8 mouse cellular contexts compared by ENCODE assay signal in the genomic region with DNA sequence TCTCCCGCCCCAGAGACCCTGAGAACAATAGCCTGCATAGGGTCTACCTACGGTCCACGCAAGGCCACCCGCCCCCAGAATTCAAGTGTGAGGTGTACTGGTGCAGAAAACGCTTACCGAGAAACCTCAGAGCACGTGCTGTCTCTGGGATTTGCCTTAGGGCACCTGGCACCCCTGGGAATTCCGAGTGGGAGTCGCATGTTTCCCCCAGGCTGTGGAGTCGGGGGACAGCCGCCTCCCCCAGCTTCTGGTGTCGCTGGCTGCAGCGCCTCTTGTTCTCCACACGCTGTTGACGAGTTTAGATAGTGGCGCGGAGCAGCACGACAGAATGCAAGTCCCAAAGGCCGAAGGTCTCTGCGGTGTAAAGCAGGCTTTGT. TPM values are rescaled to one million over a fixed set of nuclear protein-coding genes. Genes with fewer than 3 reads are reported as not detected.
DNase-seq lines count a peak whose midpoint lies in the region; ATAC-seq and TF ChIP-seq lines count a peak whose summit lies in the region.

No protein-coding gene starts in this region.

- H3K9ac ChIP-seq in ES-E14 (ENCODE audit: insufficient read depth, low read depth, low read length, poor library complexity, severe bottlenecking): peak overlapping the region; percentile 37; the same call in 1 of the 2 replicates
- H3K9ac ChIP-seq in embryonic facial prominence, embryonic 12.5 days: peak overlapping the region; percentile 32
- H3K9ac ChIP-seq in hindbrain, embryonic 15.5 days: peak overlapping the region; percentile 80

- H3K4me2 ChIP-seq in embryonic facial prominence, embryonic 12.5 days (replicated peaks): peak overlapping the region; percentile 91
- peak overlapping the region; percentile 82 for H3K4me2 ChIP-seq in hindbrain, embryonic 15.5 days

- no peak for TF ChIP-seq CTCF in testis, adult 2 months (IDR thresholded peaks at IDR 0.05; ENCODE audit: control insufficient read depth, insufficient read depth, insufficient replicate concordance, low read depth, low read length)

- no peak overlapping the region for H3K27ac ChIP-seq in ES-E14 (ENCODE audit: insufficient read depth, low read depth, low read length, poor library complexity, severe bottlenecking)
- H3K27ac ChIP-seq in embryonic facial prominence, embryonic 12.5 days: peak overlapping the region; percentile 36; the same call in 1 of the 2 replicates
- peak overlapping the region; percentile 96 for H3K27ac ChIP-seq in hindbrain, embryonic 15.5 days (replicated peaks)
- no peak overlapping the region for H3K27ac ChIP-seq in testis, adult 2 months (ENCODE audit: control insufficient read depth, insufficient read depth, low read depth, low read length)

- in situ Hi-C loops in ES-E14 (cut with MboI; ENCODE audit: low sequenced_read_pairs in 2 of 2, unreplicated experiment in 2 of 2): no loop called here

- H3K9me3 ChIP-seq in ES-E14 (ENCODE audit: control insufficient read depth, insufficient read depth, low read depth, low read length): no peaks in the 10 kb centered on the region
- no peaks in the 10 kb centered on the region for H3K9me3 ChIP-seq in embryonic facial prominence, embryonic 12.5 days
- no peaks in the 10 kb centered on the region for H3K9me3 ChIP-seq in hindbrain, embryonic 15.5 days

- peaks cover 2% of the 10 kb centered on the region; the same call in 1 of the 2 replicates for H3K36me3 ChIP-seq in ES-E14 (ENCODE audit: control insufficient read depth, insufficient read depth, low read length, poor library complexity, severe bottlenecking)
- no peaks in the 10 kb centered on the region for H3K36me3 ChIP-seq in embryonic facial prominence, embryonic 12.5 days
- H3K36me3 ChIP-seq in hindbrain, embryonic 15.5 days: peaks cover 6% of the 10 kb centered on the region; the same call in 1 of the 2 replicates
- H3K36me3 ChIP-seq in testis, adult 2 months (ENCODE audit: control insufficient read depth, insufficient read depth, low read length): no peaks in the 10 kb centered on the region

- peaks cover 2 to 7% of the 10 kb centered on the region in 2 experiments; a peak in 1 of 4 replicates for H3K4me1 ChIP-seq in ES-E14 (ENCODE audit: control insufficient read depth in 2 of 2, insufficient read depth in 2 of 2, low read length in 2 of 2, poor library complexity in 1 of 2)
- H3K4me1 ChIP-seq in embryonic facial prominence, embryonic 12.5 days: peaks cover 17% of the 10 kb centered on the region
- peaks cover 44% of the 10 kb centered on the region for H3K4me1 ChIP-seq in hindbrain, embryonic 15.5 days (replicated peaks)
- peaks cover 25% of the 10 kb centered on the region for H3K4me1 ChIP-seq in testis, adult 2 months (ENCODE audit: control insufficient read depth, insufficient read depth, low read length)

- peak; percentile 80 for DNase-seq in heart, adult 11 months
- DNase-seq in heart, postnatal 25 days (ENCODE audit: low spot score): no peak
- no peak for DNase-seq in ES-E14 (ENCODE audit: low read depth, low spot score)
- DNase-seq in lung, postnatal 10 days: peak; percentile 3
- DNase-seq in urinary bladder, postnatal 36 days (ENCODE audit: low spot score in 2 of 2): no peak

- intact Hi-C loops in heart, postnatal 25 days (cut with DNase I): loop anchor here (5.0 kb wide), 1 partner anchor 289 kb away; no protein-coding TSS in a partner anchor

- ATAC-seq in embryonic facial prominence, embryonic 12.5 days (ENCODE audit: insufficient number of reproducible peaks, insufficient read depth, low FRiP score, low TSS enrichment): no peak
- peak; percentile 17; the same call in 1 of the 2 replicates for ATAC-seq in hindbrain, embryonic 15.5 days (ENCODE audit: low FRiP score, low read depth)

- H3K27me3 ChIP-seq in embryonic facial prominence, embryonic 12.5 days: peaks cover 56% of the 10 kb centered on the region
- H3K27me3 ChIP-seq in hindbrain, embryonic 15.5 days: no peaks in the 10 kb centered on the region
- H3K27me3 ChIP-seq in testis, adult 2 months (ENCODE audit: control insufficient read depth, insufficient read depth, low read length): peaks cover 7% of the 10 kb centered on the region

- H3K4me3 ChIP-seq in ES-E14 (ENCODE audit: insufficient read depth in 1 of 2, low read depth in 1 of 2, low read length in 2 of 2, poor library complexity in 1 of 2, severe bottlenecking in 1 of 2): peak overlapping the region; percentile 67 to 88
- peak overlapping the region; percentile 49 for H3K4me3 ChIP-seq in embryonic facial prominence, embryonic 12.5 days
- H3K4me3 ChIP-seq in hindbrain, embryonic 15.5 days: peak overlapping the region; percentile 85
- H3K4me3 ChIP-seq in testis, adult 2 months (ENCODE audit: control insufficient read depth, low read depth, low read length): peak overlapping the region; percentile 86

- peak; percentile 39; the same call in 1 of the 2 replicates for TF ChIP-seq POLR2A in testis, adult 2 months (IDR thresholded peaks at IDR 0.05; ENCODE audit: control insufficient read depth, low read depth, low read length)

- 0% methylated on average over 20 of the region's 20 CpGs for WGBS in embryonic facial prominence, embryonic 12.5 days
- WGBS in hindbrain, embryonic 15.5 days: under 1% methylated on average over 20 of the region's 20 CpGs

TF ChIP-seq in ES-E14, 5 proteins besides CTCF, POLR2A, EP300 and RAD21:
- TF ChIP-seq HCFC1 (IDR thresholded peaks at IDR 0.05; ENCODE audit: borderline replicate concordance, insufficient read depth, low read length) (no peak), ZC3H11A (IDR thresholded peaks at IDR 0.05; ENCODE audit: borderline replicate concordance, low read depth, low read length) (no peak), ZNF384 (IDR thresholded peaks at IDR 0.05; ENCODE audit: low read depth, low read length) (no peak), MAFK (IDR thresholded peaks at IDR 0.05; ENCODE audit: insufficient read depth, low read depth, low read length) (no peak), CHD2 (IDR thresholded peaks at IDR 0.05; ENCODE audit: low read depth, low read length) (no peak)

RNA-seq across cellular contexts. Expression of a gene that starts 1.9 kb away (rescaled TPM):
- total RNA-seq in heart, postnatal 25 days (2021): under 1 TPM; 0.29 to 0.45 TPM
- 5.3 and 12.4 TPM in 2 replicates for total RNA-seq in ES-E14 (2012; rRNA removed)
- polyA plus RNA-seq in embryonic facial prominence, embryonic 12.5 days (2016; fragmentation: Nextera tagmentation; extraction: Ambion mirVana): 16.3 and 18.2 TPM in 2 replicates
- 208 and 265 TPM in 2 replicates for polyA plus RNA-seq in hindbrain, embryonic 15.5 days (2015; fragmentation: Nextera tagmentation; extraction: Ambion mirVana)
- polyA plus RNA-seq in testis, adult 2 months (2012; rRNA removed): 73.0 and 78.9 TPM in 2 replicates

RNA-seq across cellular contexts. Expression of a gene that starts 46.7 kb away (rescaled TPM):
- total RNA-seq in heart, postnatal 25 days (2021): 10 to 100 TPM; 42.0 to 43.0 TPM
- 102 and 146 TPM in 2 replicates for total RNA-seq in ES-E14 (2012; rRNA removed)
- 349 and 350 TPM in 2 replicates for polyA plus RNA-seq in embryonic facial prominence, embryonic 12.5 days (2016; fragmentation: Nextera tagmentation; extraction: Ambion mirVana)
- 52.3 and 66.5 TPM in 2 replicates for polyA plus RNA-seq in hindbrain, embryonic 15.5 days (2015; fragmentation: Nextera tagmentation; extraction: Ambion mirVana)
- 5.8 and 6.3 TPM in 2 replicates for polyA plus RNA-seq in testis, adult 2 months (2012; rRNA removed)

Comparison
In these comparisons a context has a peak if more than half of its experiments do, and no peak if none do; other contexts are left out.
1. DNase-seq: peak in heart, adult 11 months (single experiment) and lung, postnatal 10 days (single experiment); none in heart, postnatal 25 days (single experiment), ES-E14 (single experiment) and urinary bladder, postnatal 36 days (0 of 2).
2. H3K27ac ChIP-seq: peak in embryonic facial prominence, embryonic 12.5 days (single experiment) and hindbrain, embryonic 15.5 days (single experiment); none in ES-E14 (single experiment) and testis, adult 2 months (single experiment).
3. Peak in every context shown above with its lines, with median percentiles within 50 percentile points of each other: H3K4me3 ChIP-seq and H3K9ac ChIP-seq.